Mouse (Mus musculus) spleen, adult 2 months (tissue): ENCODE data around the gene Ier5.

Source experiments
- CTCF ChIP-seq: fragments of 200-500 bp; IDR thresholded peaks from 2 replicates; pipeline ENCODE4 v1.5.1; 2011; ENCODE audit warnings: mild to moderate bottlenecking, inconsistent platforms; ENCODE audit not compliant: insufficient read depth, insufficient read length, insufficient replicate concordance; ENCODE audit errors: extremely low read depth
- POLR2A ChIP-seq: fragments of 200-500 bp; IDR thresholded peaks from 2 replicates; pipeline ENCODE4 v1.6.1; 2011; ENCODE audit warnings: low read depth, low read length, inconsistent platforms

DNA sequence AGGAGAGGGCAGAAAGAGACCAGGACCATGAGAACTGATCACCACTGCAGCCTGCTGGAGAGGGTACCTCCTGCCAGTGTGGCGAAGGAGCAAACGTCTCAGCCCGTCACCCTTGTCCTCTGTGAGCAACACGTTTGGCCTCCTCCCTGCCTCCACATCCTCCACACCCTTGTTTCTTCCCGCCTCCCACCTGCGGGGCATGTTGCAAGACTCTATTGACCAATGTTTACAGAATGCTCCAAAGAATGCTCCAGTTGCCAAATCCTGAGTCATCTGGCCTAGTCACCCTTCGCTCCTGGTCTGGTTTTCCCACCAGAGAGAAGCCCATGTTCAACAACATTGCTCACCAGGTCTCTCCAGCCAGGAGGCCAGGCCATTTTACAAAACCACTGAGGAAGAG lies 24.6 kb downstream of the Ier5 start:
- TF ChIP-seq CTCF (no peak), POLR2A (no peak)
